Mouse (Mus musculus) thymus, postnatal 25 days (tissue): Measurements from ENCODE around the gene Hnrnpab.

Source experiments
- DNase-seq: peaks from one replicate; pipeline ENCODE4 v3.0.0; 2022

The Hnrnpab gene

GRCm38 (mm10) chr11:51606447-51607095 lies at the start of gene Hnrnpab:
Hnrnpab (minus strand) TSS chr11:51606847.
- peak; percentile 97 for DNase-seq

GRCm38 (mm10) chr11:51654891-51655290 lies 48.2 kb upstream of the Hnrnpab start:
- no peak for DNase-seq

- no peak for DNase-seq
Measured at GRCm38 (mm10) chr11:51653736-51654135, 47.1 kb upstream of the Hnrnpab start.

- DNase-seq: no peak
Measured at GRCm38 (mm10) chr11:51652889-51653418, 46.3 kb upstream of the Hnrnpab start.

- DNase-seq: peak; percentile 79
Measured at GRCm38 (mm10) chr11:51650691-51651515, 44.3 kb upstream of the Hnrnpab start, which contains the start of the genes N4bp3 and D930048N14Rik. N4bp3 (minus strand) TSS chr11:51650842. D930048N14Rik (plus strand) TSS chr11:51650954.

GRCm38 (mm10) chr11:51650261-51650660 lies 43.6 kb upstream of the Hnrnpab start:
- peak; percentile 59 for DNase-seq

- DNase-seq: peak; percentile 42
Measured at GRCm38 (mm10) chr11:51649889-51650199, 43.2 kb upstream of the Hnrnpab start.

- DNase-seq: peak; percentile 21
Measured at GRCm38 (mm10) chr11:51649111-51649888, 42.7 kb upstream of the Hnrnpab start.

- DNase-seq: no peak
Measured at GRCm38 (mm10) chr11:51648566-51648965, 41.9 kb upstream of the Hnrnpab start.

- DNase-seq: peak; percentile 48
Measured at GRCm38 (mm10) chr11:51646751-51647667, 40.4 kb upstream of the Hnrnpab start.

GRCm38 (mm10) chr11:51646245-51646644 lies 39.6 kb upstream of the Hnrnpab start:
- no peak for DNase-seq

GRCm38 (mm10) chr11:51645293-51645692 lies 38.6 kb upstream of the Hnrnpab start:
- no peak for DNase-seq

- DNase-seq: peak; percentile 85
Measured at GRCm38 (mm10) chr11:51644217-51644616, 37.6 kb upstream of the Hnrnpab start.

GRCm38 (mm10) chr11:51643761-51644160 lies 37.1 kb upstream of the Hnrnpab start:
- DNase-seq: peak; percentile 81

- no peak for DNase-seq
Measured at GRCm38 (mm10) chr11:51643202-51643601, 36.6 kb upstream of the Hnrnpab start.

GRCm38 (mm10) chr11:51640748-51641147 lies 34.1 kb upstream of the Hnrnpab start:
- no peak for DNase-seq

- DNase-seq: no peak
Measured at GRCm38 (mm10) chr11:51638497-51638896, 31.9 kb upstream of the Hnrnpab start.

- peak; percentile 83 for DNase-seq
Measured at GRCm38 (mm10) chr11:51637971-51638414, 31.3 kb upstream of the Hnrnpab start.

GRCm38 (mm10) chr11:51636323-51636684 lies 29.7 kb upstream of the Hnrnpab start:
- peak; percentile 84 for DNase-seq

- peak; percentile 87 for DNase-seq
Measured at GRCm38 (mm10) chr11:51635525-51636322, 29.1 kb upstream of the Hnrnpab start, which contains the start of gene Rmnd5b. Rmnd5b (minus strand) TSS chr11:51635896.

GRCm38 (mm10) chr11:51635127-51635524 lies 28.5 kb upstream of the Hnrnpab start:
- DNase-seq: no peak
